Mouse (Mus musculus) limb, embryonic 15.5 days (tissue): ENCODE measurements at regions not wholly inside any gene's neighbourhood (a gene's known extent, or its start where the extent isn't known, plus 50 kb on each side); places are given as distances from the start of the nearest gene placed in this dataset.

Experiments
- ATAC-seq: fragments of 200-750 bp; cut with Nextera tagmentation; 2 replicates; pipeline ENCODE4 v1.8.0; 2017; ENCODE audit warnings: low read depth, moderate TSS enrichment; ENCODE audit not compliant: insufficient number of reproducible peaks, low FRiP score, low TSS enrichment
- H3K27ac ChIP-seq: fragments of 300-500 bp; sonication (generic); 2 replicates; pipeline ENCODE4 v1.5.1; 2015; ENCODE audit warnings: moderate library complexity, mild to moderate bottlenecking, inconsistent platforms
- H3K27me3 ChIP-seq: fragments of 300-500 bp; sonication (generic); 2 replicates; pipeline ENCODE4 v1.6.1; 2015; ENCODE audit warnings: inconsistent platforms
- H3K36me3 ChIP-seq: fragments of 300-500 bp; sonication (generic); 2 replicates; pipeline ENCODE4 v1.6.1; 2015; ENCODE audit warnings: inconsistent platforms
- H3K4me1 ChIP-seq: fragments of 300-500 bp; sonication (generic); 2 replicates; pipeline ENCODE4 v1.6.1; 2015; ENCODE audit warnings: inconsistent platforms
- H3K4me2 ChIP-seq: fragments of 300-500 bp; sonication (generic); 2 replicates; pipeline ENCODE4 v1.6.1; 2015; ENCODE audit warnings: mild to moderate bottlenecking, inconsistent platforms
- H3K4me3 ChIP-seq: fragments of 300-500 bp; sonication (generic); 2 replicates; pipeline ENCODE4 v1.5.1; 2015; ENCODE audit warnings: mild to moderate bottlenecking, inconsistent platforms
- H3K9ac ChIP-seq: fragments of 300-500 bp; sonication (generic); 2 replicates; pipeline ENCODE4 v1.6.1; 2015; ENCODE audit warnings: inconsistent platforms
- H3K9me3 ChIP-seq: fragments of 300-500 bp; sonication (generic); 2 replicates; pipeline ENCODE4 v1.6.1; 2016; ENCODE audit warnings: inconsistent platforms
- WGBS: fragments of 180-500 bp; shearing (Covaris S2); methylation state at CpG from one replicate; pipeline ENCODE4 v1.1.7; 2015; 5-methylcytosine and 5-hydroxymethylcytosine counted together

GRCm38 (mm10) chr6:117280911-117281310 lies 112.6 kb downstream of the Cxcl12 start:
- H3K4me1 ChIP-seq: peaks cover 7% of the 10 kb centered on the region; the same call in 1 of the 2 replicates
- H3K36me3 ChIP-seq: no peaks in the 10 kb centered on the region
- no peaks in the 10 kb centered on the region for H3K9me3 ChIP-seq
- no peak overlapping the region for H3K4me3 ChIP-seq
- no peak overlapping the region for H3K9ac ChIP-seq
- H3K4me2 ChIP-seq: no peak overlapping the region
- no peak overlapping the region for H3K27ac ChIP-seq
- 82% methylated on average over 3 of the region's 3 CpGs for WGBS
- no peak for ATAC-seq
- H3K27me3 ChIP-seq: no peaks in the 10 kb centered on the region

- Histone ChIP-seq H3K9ac (no peak overlapping the region), H3K27ac (no peak overlapping the region), H3K9me3 (no peaks in the 10 kb centered on the region), H3K27me3 (no peaks in the 10 kb centered on the region), H3K36me3 (no peaks in the 10 kb centered on the region), H3K4me3 (no peak overlapping the region), H3K4me2 (no peak overlapping the region), H3K4me1 (peaks cover 7% of the 10 kb centered on the region; the same call in 1 of the 2 replicates)
- WGBS: 82% methylated on average over 3 of the region's 3 CpGs
- no peak for ATAC-seq
Measured at GRCm38 (mm10) chr6:117283616-117284015, 115.3 kb downstream of the Cxcl12 start.

- Histone ChIP-seq H3K27me3 (no peaks in the 10 kb centered on the region), H3K4me1 (peaks cover 7% of the 10 kb centered on the region; the same call in 1 of the 2 replicates), H3K9me3 (no peaks in the 10 kb centered on the region), H3K4me2 (no peak overlapping the region), H3K4me3 (no peak overlapping the region), H3K27ac (no peak overlapping the region), H3K36me3 (no peaks in the 10 kb centered on the region), H3K9ac (no peak overlapping the region)
- ATAC-seq: no peak
- 28% methylated on average over 5 of the region's 5 CpGs for WGBS
Measured at GRCm38 (mm10) chr6:117284376-117285106, 116.2 kb downstream of the Cxcl12 start.

- no peak overlapping the region for H3K9ac ChIP-seq
- H3K36me3 ChIP-seq: no peaks in the 10 kb centered on the region
- H3K4me3 ChIP-seq: no peak overlapping the region
- no peaks in the 10 kb centered on the region for H3K27me3 ChIP-seq
- 89% methylated on average over 5 of the region's 5 CpGs for WGBS
- ATAC-seq: no peak
- H3K4me2 ChIP-seq: no peak overlapping the region
- no peaks in the 10 kb centered on the region for H3K4me1 ChIP-seq
- no peak overlapping the region for H3K27ac ChIP-seq
- H3K9me3 ChIP-seq: no peaks in the 10 kb centered on the region
Measured at GRCm38 (mm10) chr6:117287396-117287795, 119.1 kb downstream of the Cxcl12 start.

- no peaks in the 10 kb centered on the region for H3K9me3 ChIP-seq
- H3K27me3 ChIP-seq: no peaks in the 10 kb centered on the region
- no peak for ATAC-seq
- H3K4me3 ChIP-seq: no peak overlapping the region
- WGBS: 34% methylated on average over 9 of the region's 9 CpGs
- no peaks in the 10 kb centered on the region for H3K4me1 ChIP-seq
- H3K36me3 ChIP-seq: no peaks in the 10 kb centered on the region
- no peak overlapping the region for H3K27ac ChIP-seq
- H3K4me2 ChIP-seq: no peak overlapping the region
- H3K9ac ChIP-seq: no peak overlapping the region
Measured at GRCm38 (mm10) chr6:117293780-117294465, 125.6 kb downstream of the Cxcl12 start.

- H3K9me3 ChIP-seq: no peaks in the 10 kb centered on the region
- no peak overlapping the region for H3K4me3 ChIP-seq
- H3K4me1 ChIP-seq: no peaks in the 10 kb centered on the region
- H3K4me2 ChIP-seq: no peak overlapping the region
- no peaks in the 10 kb centered on the region for H3K27me3 ChIP-seq
- ATAC-seq: no peak
- H3K9ac ChIP-seq: no peak overlapping the region
- H3K36me3 ChIP-seq: no peaks in the 10 kb centered on the region
- WGBS: 89% methylated on average over 2 of the region's 2 CpGs
- H3K27ac ChIP-seq: no peak overlapping the region
Measured at GRCm38 (mm10) chr6:117297918-117298317, 129.6 kb downstream of the Cxcl12 start.

- no peak for ATAC-seq
- H3K27me3 ChIP-seq: no peaks in the 10 kb centered on the region
- H3K9ac ChIP-seq: no peak overlapping the region
- H3K4me2 ChIP-seq: no peak overlapping the region
- WGBS: 59% methylated on average over 7 of the region's 7 CpGs
- no peaks in the 10 kb centered on the region for H3K36me3 ChIP-seq
- H3K4me1 ChIP-seq: no peaks in the 10 kb centered on the region
- H3K9me3 ChIP-seq: no peaks in the 10 kb centered on the region
- no peak overlapping the region for H3K27ac ChIP-seq
- no peak overlapping the region for H3K4me3 ChIP-seq
Measured at GRCm38 (mm10) chr6:117299503-117300288, 131.4 kb downstream of the Cxcl12 start.

GRCm38 (mm10) chr6:117303361-117303760 lies 135.0 kb downstream of the Cxcl12 start:
- Histone ChIP-seq H3K4me3 (no peak overlapping the region), H3K36me3 (no peaks in the 10 kb centered on the region), H3K27ac (no peak overlapping the region), H3K9ac (no peak overlapping the region), H3K9me3 (no peaks in the 10 kb centered on the region), H3K4me2 (no peak overlapping the region), H3K27me3 (no peaks in the 10 kb centered on the region), H3K4me1 (no peaks in the 10 kb centered on the region)
- 60% methylated on average over 4 of the region's 5 CpGs for WGBS
- no peak for ATAC-seq

GRCm38 (mm10) chr6:117305736-117306250 lies 137.5 kb downstream of the Cxcl12 start:
- H3K9me3 ChIP-seq: no peaks in the 10 kb centered on the region
- no peak overlapping the region for H3K9ac ChIP-seq
- no peaks in the 10 kb centered on the region for H3K27me3 ChIP-seq
- no peak overlapping the region for H3K4me3 ChIP-seq
- no peak overlapping the region for H3K27ac ChIP-seq
- 74% methylated on average over 4 of the region's 4 CpGs for WGBS
- H3K4me2 ChIP-seq: no peak overlapping the region
- no peaks in the 10 kb centered on the region for H3K36me3 ChIP-seq
- H3K4me1 ChIP-seq: no peaks in the 10 kb centered on the region
- no peak for ATAC-seq

- Histone ChIP-seq H3K4me3 (no peak overlapping the region), H3K4me1 (peaks cover 5% of the 10 kb centered on the region), H3K9ac (no peak overlapping the region), H3K27me3 (no peaks in the 10 kb centered on the region), H3K4me2 (no peak overlapping the region), H3K36me3 (no peaks in the 10 kb centered on the region), H3K27ac (no peak overlapping the region), H3K9me3 (no peaks in the 10 kb centered on the region)
- no peak for ATAC-seq
- 65% methylated on average over 2 of the region's 2 CpGs for WGBS
Measured at GRCm38 (mm10) chr6:117308636-117309035, 140.3 kb downstream of the Cxcl12 start.

- Histone ChIP-seq H3K27ac (no peak overlapping the region), H3K9me3 (no peaks in the 10 kb centered on the region), H3K4me3 (no peak overlapping the region), H3K4me1 (peaks cover 6% of the 10 kb centered on the region), H3K27me3 (no peaks in the 10 kb centered on the region), H3K36me3 (no peaks in the 10 kb centered on the region), H3K4me2 (no peak overlapping the region), H3K9ac (no peak overlapping the region)
- ATAC-seq: no peak
- 51% methylated on average over 13 of the region's 13 CpGs for whole genome bisulfite sequencing
Measured at GRCm38 (mm10) chr6:117312891-117313781, 144.8 kb downstream of the Cxcl12 start.
